Mouse (Mus musculus) hindbrain, embryonic 14.5 days (tissue): ENCODE data around the gene Nfe2l2. TPM values are rescaled to one million over a fixed set of nuclear protein-coding genes. Genes with fewer than 3 reads are reported as not detected.
"Not testable (repeated sequence)": the region's sequence is repeated elsewhere in the genome, so short reads cannot be mapped to it uniquely, and the experiment has no call there.

Source experiments
- ATAC-seq: fragments of 200-750 bp; cut with Nextera tagmentation; 2 replicates; pipeline ENCODE4 v1.8.0; 2017; ENCODE audit warnings: moderate number of reproducible peaks, mild to moderate bottlenecking, moderate TSS enrichment, moderate library complexity; ENCODE audit not compliant: low FRiP score
- DNase-seq: peaks from one replicate; pipeline ENCODE4 v3.0.0-alpha.2; 2015; ENCODE audit warnings: low spot score
- H3K27ac ChIP-seq: fragments of 300-500 bp; sonication (generic); 2 replicates; pipeline ENCODE4 v1.5.1; 2014; ENCODE audit warnings: mild to moderate bottlenecking, moderate library complexity
- H3K27me3 ChIP-seq: fragments of 300-500 bp; sonication (generic); 2 replicates; pipeline ENCODE4 v1.6.1; 2014; ENCODE audit warnings: mild to moderate bottlenecking, low read length, mixed read lengths; ENCODE audit not compliant: control insufficient read depth, insufficient read depth
- H3K36me3 ChIP-seq: fragments of 300-500 bp; sonication (generic); replicated peaks from 2 replicates; pipeline ENCODE4 v1.6.1; 2014; ENCODE audit not compliant: control insufficient read depth, insufficient read depth
- H3K4me1 ChIP-seq: fragments of 300-500 bp; sonication (generic); replicated peaks from 2 replicates; pipeline ENCODE4 v1.6.1; 2014; ENCODE audit warnings: antibody characterized with exemption, low read length, mixed read lengths; ENCODE audit not compliant: control insufficient read depth, insufficient read depth
- H3K4me2 ChIP-seq: fragments of 300-500 bp; sonication (generic); replicated peaks from 2 replicates; pipeline ENCODE4 v1.6.1; 2014; ENCODE audit warnings: mild to moderate bottlenecking, moderate library complexity
- H3K4me3 ChIP-seq: fragments of 300-500 bp; sonication (generic); replicated peaks from 2 replicates; pipeline ENCODE4 v1.5.1; 2014; ENCODE audit warnings: mild to moderate bottlenecking, low read length
- H3K9ac ChIP-seq: fragments of 300-500 bp; sonication (generic); 2 replicates; pipeline ENCODE4 v1.6.1; 2014
- H3K9me3 ChIP-seq: fragments of 300-500 bp; sonication (generic); 2 replicates; pipeline ENCODE4 v1.6.1; 2016; ENCODE audit warnings: low read length; ENCODE audit not compliant: control insufficient read depth
- WGBS: fragments of 180-500 bp; shearing (Covaris S2); extraction: QIAGEN DNeasy Blood & Tissue Kit; methylation state at CpG from one replicate; pipeline ENCODE4 v1.1.7; 2014; 5-methylcytosine and 5-hydroxymethylcytosine counted together
- polyA plus RNA-seq: library from polyadenylated mRNA; unstranded; fragments of >200 nt; fragmentation: Nextera tagmentation; extraction: Ambion mirVana; gene quantifications from 2 replicates; pipeline ENCODE4 v1.2.1, GENCODE M21; 2014

Gene Nfe2l2
- polyA plus RNA-seq, 1 experiment from 2014 or later, result 11.2 TPM

- Histone ChIP-seq H3K27ac (no peak overlapping the region), H3K9me3 (no peaks in the 10 kb centered on the region), H3K4me2 (peak overlapping the region; percentile 81), H3K36me3 (no peaks in the 10 kb centered on the region), H3K27me3 (0 out of 2 replicates have a peak, but pooled peaks cover 6% of the 10 kb centered on the region), H3K4me3 (no peak overlapping the region), H3K9ac (no peak overlapping the region), H3K4me1 (peaks cover 18% of the 10 kb centered on the region)
- 85% methylated on average over 9 of the region's 9 CpGs for WGBS
- DNase-seq, result no peak
- ATAC-seq, result no peak
Measured at GRCm38 (mm10) chr2:75701822-75702587, 2.4 kb downstream of the Nfe2l2 start.

GRCm38 (mm10) chr2:75701207-75701606 is 3.2 kb downstream of the Nfe2l2 start:
- Histone ChIP-seq H3K4me1 (peaks cover 22% of the 10 kb centered on the region), H3K27me3 (0 out of 2 replicates have a peak, but pooled peaks cover 6% of the 10 kb centered on the region), H3K4me3 (no peak overlapping the region), H3K9me3 (no peaks in the 10 kb centered on the region), H3K9ac (no peak overlapping the region), H3K36me3 (no peaks in the 10 kb centered on the region), H3K4me2 (no peak overlapping the region), H3K27ac (no peak overlapping the region)
- ATAC-seq (no peak), DNase-seq (no peak)
- WGBS, result 75% methylated on average over 3 of the region's 3 CpGs

DNA sequence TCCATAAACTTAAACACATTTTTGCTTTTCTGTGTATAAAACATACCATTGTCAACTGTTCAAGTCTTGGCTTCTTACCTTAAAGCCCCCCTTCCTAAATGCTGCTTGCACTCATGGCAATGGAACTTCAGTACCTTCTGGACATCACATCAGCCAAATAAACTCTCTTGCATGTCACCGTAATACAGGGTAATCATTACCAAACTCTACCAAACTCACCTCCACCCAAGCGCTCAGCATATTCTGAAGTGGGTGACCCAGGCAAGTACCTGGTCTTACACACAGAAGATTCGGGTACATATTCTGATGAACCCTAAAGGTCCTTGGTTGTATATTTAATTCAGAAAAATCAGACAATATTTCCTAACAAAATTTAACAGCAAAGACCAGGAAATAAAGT is 3.9 kb downstream of the Nfe2l2 start:
- no peak overlapping the region for H3K9ac ChIP-seq
- no peaks in the 10 kb centered on the region for H3K36me3 ChIP-seq
- H3K4me3 ChIP-seq, result no peak overlapping the region
- no peak overlapping the region for H3K4me2 ChIP-seq
- WGBS, result 96% methylated on average over 3 of the region's 3 CpGs
- DNase-seq (no peak), ATAC-seq (no peak)
- 0 out of 2 replicates have a peak, but pooled peaks cover 6% of the 10 kb centered on the region for H3K27me3 ChIP-seq
- no peaks in the 10 kb centered on the region for H3K9me3 ChIP-seq
- H3K27ac ChIP-seq, result no peak overlapping the region
- H3K4me1 ChIP-seq, result peaks cover 23% of the 10 kb centered on the region

DNA sequence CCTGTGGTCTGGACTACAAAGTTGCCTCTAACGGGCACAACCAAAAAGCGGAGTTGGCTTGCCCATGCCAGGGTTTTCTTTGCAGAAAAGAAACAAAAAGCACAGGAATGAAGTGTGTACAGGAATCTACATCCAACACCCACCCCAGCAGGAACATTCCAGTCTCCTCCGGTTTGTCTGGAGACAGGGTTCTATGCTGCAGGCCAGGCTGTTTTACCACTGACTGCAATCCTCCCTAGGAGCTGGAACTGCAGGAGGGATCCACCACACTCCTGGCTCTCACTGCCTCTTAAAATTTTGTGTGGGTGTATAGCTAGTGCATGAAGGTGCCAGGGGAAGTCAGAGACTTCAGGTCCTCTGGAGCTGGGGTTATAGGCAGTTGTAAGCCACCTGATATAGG is 5.6 kb downstream of the Nfe2l2 start:
- no peak for DNase-seq
- no peak for ATAC-seq
- no peaks in the 10 kb centered on the region for H3K27me3 ChIP-seq
- H3K36me3 ChIP-seq, result no peaks in the 10 kb centered on the region
- no peaks in the 10 kb centered on the region for H3K9me3 ChIP-seq
- 83% methylated on average over 3 of the region's 3 CpGs for WGBS
- peaks cover 19% of the 10 kb centered on the region; the same call in 1 of the 2 replicates for H3K4me1 ChIP-seq
- no peak overlapping the region for H3K9ac ChIP-seq
- no peak overlapping the region for H3K27ac ChIP-seq
- no peak overlapping the region for H3K4me2 ChIP-seq
- H3K4me3 ChIP-seq, result no peak overlapping the region

DNA sequence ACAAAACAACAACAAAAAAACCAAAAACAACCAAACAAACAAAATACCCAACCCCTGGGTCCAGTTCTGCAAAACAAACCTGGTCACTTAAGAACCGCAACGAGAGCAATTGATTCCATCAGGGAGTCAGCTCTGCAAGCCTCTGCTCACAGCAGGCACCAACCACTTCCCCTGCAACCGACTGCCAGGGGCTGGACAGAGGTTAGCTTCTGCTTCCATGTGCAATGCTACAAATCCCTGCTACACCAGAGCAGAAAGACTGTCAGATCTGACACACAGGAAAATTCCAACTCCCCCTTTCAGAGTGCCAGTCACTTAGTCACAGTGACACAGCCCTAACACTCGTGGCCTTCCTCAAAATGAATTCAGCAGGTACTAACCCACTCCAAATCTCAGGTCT is 6.4 kb downstream of the Nfe2l2 start:
- no peaks in the 10 kb centered on the region for H3K27me3 ChIP-seq
- peaks cover 13% of the 10 kb centered on the region; the same call in 1 of the 2 replicates for H3K4me1 ChIP-seq
- H3K9me3 ChIP-seq, result no peaks in the 10 kb centered on the region
- no peak overlapping the region for H3K4me3 ChIP-seq
- no peak overlapping the region for H3K4me2 ChIP-seq
- ATAC-seq (no peak), DNase-seq (no peak)
- WGBS, result 35% methylated on average over 4 of the region's 4 CpGs
- H3K9ac ChIP-seq, result no peak overlapping the region
- H3K36me3 ChIP-seq, result no peaks in the 10 kb centered on the region
- no peak overlapping the region for H3K27ac ChIP-seq

DNA sequence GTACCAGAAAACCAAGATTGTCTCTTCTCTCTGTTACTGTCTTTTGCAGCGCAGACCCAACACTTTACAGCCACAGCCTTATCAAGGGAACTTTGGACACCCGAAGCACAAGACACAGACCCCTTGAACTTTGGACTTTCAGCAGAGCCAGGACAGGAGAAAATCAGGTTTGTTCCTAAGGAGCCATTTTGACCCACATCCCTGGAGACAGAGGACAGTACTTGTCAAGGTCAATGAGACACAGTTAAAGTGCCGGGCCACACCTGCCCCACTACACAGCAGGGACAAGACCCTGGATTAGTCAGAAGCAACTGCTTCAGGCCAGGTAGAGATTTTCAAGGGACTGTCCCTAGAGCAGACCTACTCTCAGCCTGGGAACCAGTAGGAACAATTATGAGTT is 7.2 kb downstream of the Nfe2l2 start:
- no peaks in the 10 kb centered on the region for H3K36me3 ChIP-seq
- H3K9ac ChIP-seq, result no peak overlapping the region
- H3K4me2 ChIP-seq, result no peak overlapping the region
- ATAC-seq (no peak), DNase-seq (no peak)
- H3K4me3 ChIP-seq, result no peak overlapping the region
- no peak overlapping the region for H3K27ac ChIP-seq
- 0 out of 2 replicates have a peak, but pooled peaks cover 6% of the 10 kb centered on the region for H3K4me1 ChIP-seq
- H3K27me3 ChIP-seq, result no peaks in the 10 kb centered on the region
- H3K9me3 ChIP-seq, result no peaks in the 10 kb centered on the region
- 91% methylated on average over 3 of the region's 3 CpGs for WGBS

DNA sequence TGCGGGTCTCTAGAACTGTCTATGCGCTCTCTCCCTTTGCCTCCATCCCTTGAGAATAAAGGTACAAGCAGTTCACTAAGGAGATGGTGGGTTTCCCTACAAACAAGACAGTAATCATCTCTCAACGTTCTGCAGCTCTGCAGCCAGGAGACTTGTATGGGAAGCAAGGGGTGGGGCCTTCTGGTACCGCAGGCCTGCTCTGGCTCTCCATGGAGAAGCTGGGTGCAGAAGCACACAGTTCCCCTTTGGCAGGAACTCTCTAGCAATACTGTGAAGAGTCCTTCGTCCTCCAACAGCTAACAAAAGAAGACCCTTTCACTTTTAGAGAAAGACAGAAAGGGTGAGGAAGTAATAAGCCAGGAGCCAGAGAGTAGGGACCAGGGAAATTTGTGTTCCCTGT is 8.1 kb downstream of the Nfe2l2 start:
- WGBS, result 62% methylated on average over 5 of the region's 5 CpGs
- Histone ChIP-seq H3K27me3 (no peaks in the 10 kb centered on the region), H3K27ac (no peak overlapping the region), H3K36me3 (no peaks in the 10 kb centered on the region), H3K9me3 (no peaks in the 10 kb centered on the region), H3K9ac (no peak overlapping the region), H3K4me2 (no peak overlapping the region), H3K4me1 (0 out of 2 replicates have a peak, but pooled peaks cover 5% of the 10 kb centered on the region), H3K4me3 (no peak overlapping the region)
- no peak for ATAC-seq
- DNase-seq, result no peak

GRCm38 (mm10) chr2:75695676-75696350 is 8.6 kb downstream of the Nfe2l2 start:
- no peak overlapping the region for H3K9ac ChIP-seq
- H3K27me3 ChIP-seq, result no peaks in the 10 kb centered on the region
- 0 out of 2 replicates have a peak, but pooled peaks cover 5% of the 10 kb centered on the region for H3K4me1 ChIP-seq
- 55% methylated on average over 9 of the region's 9 CpGs for WGBS
- no peak overlapping the region for H3K27ac ChIP-seq
- no peaks in the 10 kb centered on the region for H3K9me3 ChIP-seq
- no peak overlapping the region for H3K4me2 ChIP-seq
- DNase-seq, result no peak
- no peak overlapping the region for H3K4me3 ChIP-seq
- no peak for ATAC-seq
- H3K36me3 ChIP-seq, result no peaks in the 10 kb centered on the region

DNA sequence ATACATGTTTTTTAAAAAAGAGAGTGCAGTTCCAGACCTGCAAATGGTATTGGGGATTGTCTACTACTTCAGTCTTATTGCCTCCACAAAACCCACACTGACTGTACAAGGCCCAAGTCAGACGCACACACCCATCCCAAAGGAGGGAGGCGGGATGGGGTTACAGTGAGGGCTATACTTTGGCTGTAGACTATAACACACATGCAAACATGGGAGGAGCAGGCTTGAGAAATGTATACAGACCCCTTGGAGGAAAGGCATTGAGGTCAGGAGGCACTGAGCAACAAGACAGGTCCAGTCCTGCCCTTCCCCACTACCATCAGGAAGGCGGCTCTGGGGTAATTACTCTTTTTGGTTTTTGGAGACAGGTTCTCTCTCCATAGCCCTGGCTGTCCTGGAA is 9.5 kb downstream of the Nfe2l2 start:
- DNase-seq, H3K27ac ChIP-seq, ATAC-seq, H3K4me1 ChIP-seq, H3K4me2 ChIP-seq, H3K9me3 ChIP-seq, H3K9ac ChIP-seq, H3K36me3 ChIP-seq, H3K27me3 ChIP-seq, H3K4me3 ChIP-seq: not testable (repeated sequence)
- WGBS, result 98% methylated on average over 3 of the region's 3 CpGs
